Mouse (Mus musculus): ENCODE measurements around the gene Atp13a3.
A peak's percentile ranks its signal among the peaks of the same experiment; 100 is the strongest.

The Atp13a3 gene

DNA sequence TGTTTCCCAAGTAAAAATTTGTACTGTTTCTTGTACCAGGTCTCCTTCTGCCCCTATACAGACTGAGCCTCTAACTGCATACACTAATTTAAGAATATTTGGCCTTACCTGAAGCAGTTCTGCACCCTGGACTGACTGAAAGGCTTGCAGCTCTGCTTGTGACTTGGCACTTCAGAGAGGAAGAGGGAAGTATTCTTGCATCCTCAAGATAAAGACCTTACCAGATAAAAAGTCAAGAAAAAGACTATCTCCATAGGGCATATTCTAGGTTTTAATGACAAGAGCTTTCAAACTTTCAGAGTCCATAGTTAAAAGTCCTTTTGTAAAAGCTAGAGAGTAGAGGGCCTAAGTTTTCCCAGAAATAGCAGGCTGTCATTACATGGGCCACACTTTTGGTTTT is 95.1 kb downstream of the Atp13a3 start, which contains the start of gene Gp5:
Gp5 (minus strand) TSS at position 133 of the 400 bp plus-strand sequence.
- no peak for DNase-seq

DNA sequence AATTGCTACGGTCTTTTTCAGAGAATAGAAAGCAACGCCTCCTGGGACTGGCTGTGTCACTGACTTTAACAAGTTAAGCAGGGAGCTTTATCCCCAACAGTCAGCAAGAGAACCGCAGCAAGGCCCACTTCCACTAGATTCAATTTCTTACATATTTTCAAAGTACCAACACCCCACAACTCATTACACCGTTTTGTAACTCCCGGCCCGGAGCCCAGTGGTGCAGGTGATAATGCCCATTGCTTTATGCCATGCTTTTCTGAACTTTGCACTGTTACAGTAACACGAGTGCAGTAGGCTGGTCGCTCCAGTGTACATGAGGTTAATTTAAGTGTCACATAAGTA is 95.6 kb downstream of the Atp13a3 start:
- DNase-seq = peak in 1 of 2 experiments; percentile 10

GRCm38 (mm10) chr16:30309395-30310170 is 96.2 kb downstream of the Atp13a3 start:
- peak; percentile 9 to 13 for DNase-seq

DNA sequence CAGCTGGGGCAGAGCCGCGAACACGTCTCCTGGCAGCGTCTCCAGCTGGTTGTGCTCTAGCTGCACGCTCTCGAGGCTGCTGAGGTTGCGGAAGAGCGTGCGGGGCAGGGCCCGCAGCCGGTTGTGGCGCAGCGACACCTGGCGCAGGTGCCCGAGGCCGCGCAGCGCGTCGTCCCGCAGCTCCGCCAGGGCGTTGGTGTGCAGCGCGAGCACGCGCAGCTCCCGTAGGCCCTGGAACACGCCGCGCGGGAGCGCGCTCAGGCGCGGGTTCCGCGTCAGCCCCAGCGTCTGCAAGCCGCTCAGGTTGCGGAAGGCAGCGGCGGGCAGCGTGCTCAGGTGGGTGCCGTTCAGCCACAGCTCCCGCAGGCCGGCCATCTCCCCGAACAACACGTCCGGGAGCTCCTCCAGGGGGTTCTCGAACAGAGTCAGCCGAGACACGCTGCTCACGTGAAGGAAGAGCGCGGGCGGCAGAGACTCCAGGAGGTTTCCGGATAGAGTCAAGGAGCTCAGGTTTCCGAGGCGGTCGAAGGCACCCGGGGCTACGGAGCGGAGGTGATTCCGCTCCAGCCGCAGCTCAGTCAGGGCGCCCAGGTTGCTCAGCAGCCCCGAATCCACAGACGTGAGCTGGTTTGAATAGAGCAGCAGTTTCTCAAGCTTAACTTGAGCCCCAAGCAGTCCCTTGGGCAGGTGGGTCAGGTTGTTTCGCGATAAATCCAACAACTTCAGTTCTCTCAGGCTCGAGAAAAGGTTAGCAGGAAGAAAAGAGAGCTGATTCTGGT is 97.0 kb downstream of the Atp13a3 start:
- peak; percentile 8 to 55 for DNase-seq

DNA sequence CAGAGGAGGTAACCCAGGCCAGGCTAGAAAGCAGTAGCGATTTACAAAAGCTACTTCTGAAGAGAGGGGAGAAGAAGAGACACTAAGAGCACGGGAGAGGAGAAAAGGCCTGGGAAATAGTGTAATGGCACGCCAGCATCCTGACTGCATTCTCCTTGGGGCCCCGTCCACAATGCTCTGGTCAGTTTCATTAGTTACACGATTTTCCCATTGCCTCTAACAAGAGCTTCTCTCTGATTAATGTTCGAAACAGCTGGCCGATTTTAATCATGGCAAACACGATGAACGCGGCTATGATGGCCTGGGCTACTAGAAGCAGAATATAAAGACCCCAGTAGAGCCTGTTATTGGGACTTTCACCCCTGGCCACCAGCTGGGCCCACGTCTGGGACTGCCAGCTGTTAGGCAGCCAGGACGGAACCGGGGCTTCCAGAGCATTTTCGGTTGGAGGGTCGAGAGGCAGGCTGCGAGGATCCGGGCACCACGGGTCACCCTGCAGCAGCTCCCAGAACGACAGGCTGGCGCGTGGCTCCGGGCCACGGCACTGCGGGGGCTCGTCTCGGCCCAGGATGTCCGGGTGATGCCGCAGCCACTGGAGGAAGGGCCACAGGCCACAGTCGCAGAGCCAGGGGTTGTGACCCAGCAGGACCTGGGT is 97.7 kb downstream of the Atp13a3 start:
- no peak for DNase-seq

GRCm38 (mm10) chr16:30307306-30307705 is 98.5 kb downstream of the Atp13a3 start:
- DNase-seq = no peak

DNA sequence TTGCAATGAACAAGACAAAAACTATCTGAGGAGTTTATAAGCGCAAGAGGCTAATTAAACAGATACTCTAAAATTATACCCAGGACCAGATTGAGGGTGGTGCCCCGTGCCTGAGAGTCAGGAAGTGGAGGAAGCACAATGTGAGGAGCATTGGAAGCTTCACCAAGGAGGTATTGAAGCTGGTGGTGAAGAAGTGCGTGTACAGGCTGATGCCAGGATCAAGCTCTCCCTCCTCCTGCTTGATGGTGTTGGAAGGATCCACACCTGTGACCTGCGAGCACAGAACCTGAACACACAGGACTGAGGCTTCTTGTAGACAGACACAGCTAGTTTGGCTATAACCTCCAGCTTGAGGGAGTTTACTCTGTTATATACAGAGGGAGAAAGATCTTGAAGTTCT is 99.7 kb downstream of the Atp13a3 start:
- DNase-seq = no peak

DNA sequence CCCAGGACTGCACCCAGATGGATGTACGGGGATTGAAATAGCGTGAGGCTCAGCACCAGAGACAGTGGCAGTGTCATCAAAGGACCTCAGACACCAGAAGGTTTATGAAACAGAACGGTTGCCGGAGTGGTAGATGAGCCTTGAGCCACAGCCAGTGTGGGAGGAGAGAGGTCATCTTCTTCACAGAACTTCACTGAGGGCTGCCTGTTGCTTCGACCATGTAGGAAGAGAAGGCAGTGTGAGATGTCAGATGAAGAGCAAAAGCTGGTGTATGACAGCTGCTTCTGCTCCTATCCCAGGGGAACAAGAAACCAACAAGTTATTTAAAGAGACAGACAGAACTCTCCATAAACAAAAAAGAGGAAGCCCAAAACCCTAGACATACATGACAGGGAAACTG is 101.5 kb downstream of the Atp13a3 start:
- DNase-seq = no peak

DNA sequence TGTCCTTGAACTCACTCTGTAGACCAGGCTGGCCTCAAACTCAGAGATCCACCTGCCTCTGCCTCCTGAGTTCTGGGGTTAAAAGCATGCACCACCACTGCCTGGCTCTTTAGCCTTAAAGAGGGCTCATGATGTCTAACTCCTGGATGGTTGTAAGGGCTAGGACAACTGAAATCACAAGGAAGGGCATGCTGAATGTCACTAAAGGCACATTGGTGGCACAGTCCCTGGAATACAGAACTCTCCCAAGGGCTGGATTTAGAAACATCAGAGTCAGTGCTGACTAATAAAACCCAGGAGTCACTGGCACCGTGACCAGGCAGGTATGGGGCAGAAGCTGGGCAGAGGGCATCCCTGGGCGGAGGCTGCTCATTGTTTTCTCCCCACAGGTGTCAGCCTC is 102.4 kb downstream of the Atp13a3 start:
- no peak for DNase-seq

DNA sequence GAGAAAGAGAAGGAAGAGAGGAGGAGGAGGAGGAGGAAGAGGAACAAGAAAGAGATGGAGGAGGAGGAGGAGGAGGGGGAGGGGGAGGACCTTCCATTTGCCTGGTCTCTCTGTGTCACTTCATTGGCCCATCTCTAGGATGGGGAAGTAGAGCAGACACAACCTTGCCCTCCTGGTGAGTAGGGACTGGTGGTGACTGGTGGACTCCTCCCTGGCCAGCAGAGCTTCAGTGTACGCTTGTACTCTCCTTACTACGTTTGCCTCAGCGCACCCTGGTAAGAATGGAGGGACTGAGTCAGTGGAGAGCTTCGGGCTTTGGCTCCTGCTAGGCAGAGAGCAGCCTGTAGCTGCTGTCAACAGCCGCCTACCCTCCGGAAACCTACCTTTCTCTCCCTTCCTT is 103.1 kb downstream of the Atp13a3 start:
- DNase-seq = no peak

- no peak for DNase-seq
Observed at GRCm38 (mm10) chr16:30299711-30300277, 106.0 kb downstream of the Atp13a3 start.

DNA sequence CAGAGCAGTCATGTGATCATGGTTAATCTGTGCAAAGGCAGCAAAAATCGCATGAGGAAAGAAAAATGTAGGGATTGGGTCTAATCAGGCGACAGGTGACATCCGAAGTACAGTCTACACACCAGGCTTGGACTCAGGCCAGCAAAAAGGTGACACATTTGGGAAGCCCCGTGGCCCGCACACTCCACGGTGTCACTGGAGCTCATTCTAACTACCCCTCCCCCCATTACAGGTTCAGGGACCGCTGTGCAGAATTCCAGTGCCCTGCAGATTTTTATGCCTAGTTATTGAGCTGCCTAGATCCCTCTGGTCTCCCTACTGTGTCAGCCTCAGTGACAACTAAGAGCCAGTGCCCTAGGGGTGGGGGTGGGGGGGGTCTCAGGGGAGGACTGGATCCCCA is 108.3 kb downstream of the Atp13a3 start:
- DNase-seq = no peak

DNA sequence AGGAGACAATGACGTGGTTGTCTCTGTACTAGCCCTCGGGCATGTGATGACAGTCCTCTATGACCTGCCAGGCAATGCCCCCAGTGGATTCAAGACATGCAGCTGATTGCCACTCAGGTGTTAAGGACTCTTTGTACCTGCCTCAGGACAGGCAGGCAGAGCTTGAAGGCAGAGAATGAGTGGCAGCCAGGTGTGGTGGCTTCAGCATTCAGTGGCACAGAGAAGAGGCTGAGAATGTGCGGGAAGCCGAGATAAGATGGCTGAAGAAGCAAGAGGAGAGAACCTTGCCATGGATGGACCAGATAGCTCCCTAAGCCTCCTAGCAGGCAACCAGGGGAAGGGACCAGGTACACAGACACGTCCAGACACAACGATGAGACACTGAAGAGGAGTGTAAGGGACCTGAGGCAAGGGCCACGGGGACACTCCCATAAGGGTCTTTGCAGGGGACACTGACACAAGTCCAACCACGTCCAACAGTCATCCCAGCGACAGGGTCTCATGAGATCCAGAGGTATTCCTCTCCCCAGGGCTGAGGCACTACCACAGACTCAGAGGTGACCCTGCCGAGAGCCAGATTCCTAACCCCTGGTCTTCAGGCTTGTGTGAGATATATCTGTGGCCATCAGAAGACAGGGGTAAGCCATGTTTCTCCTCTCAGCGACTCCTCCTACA is 109.0 kb downstream of the Atp13a3 start:
- DNase-seq = no peak

DNA sequence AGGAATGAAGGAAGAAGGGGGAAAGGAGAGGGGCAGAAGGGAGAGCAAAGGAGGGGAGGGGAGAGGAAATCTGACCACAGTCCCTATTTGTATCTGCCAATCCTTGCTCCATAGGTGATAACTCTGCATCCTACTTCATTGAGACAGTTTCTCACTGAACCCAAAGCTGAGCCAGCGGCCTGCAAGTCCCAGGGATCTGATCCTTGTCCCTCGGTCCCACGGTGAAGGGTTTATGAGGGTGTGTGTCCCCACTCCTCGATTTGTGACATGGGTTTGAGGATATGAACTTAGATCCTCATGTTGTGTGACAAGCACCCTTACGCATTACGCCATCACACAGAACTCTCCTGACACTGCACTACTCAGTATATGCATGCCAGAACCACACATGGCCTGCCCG is 110.7 kb downstream of the Atp13a3 start:
- no peak for DNase-seq

DNA sequence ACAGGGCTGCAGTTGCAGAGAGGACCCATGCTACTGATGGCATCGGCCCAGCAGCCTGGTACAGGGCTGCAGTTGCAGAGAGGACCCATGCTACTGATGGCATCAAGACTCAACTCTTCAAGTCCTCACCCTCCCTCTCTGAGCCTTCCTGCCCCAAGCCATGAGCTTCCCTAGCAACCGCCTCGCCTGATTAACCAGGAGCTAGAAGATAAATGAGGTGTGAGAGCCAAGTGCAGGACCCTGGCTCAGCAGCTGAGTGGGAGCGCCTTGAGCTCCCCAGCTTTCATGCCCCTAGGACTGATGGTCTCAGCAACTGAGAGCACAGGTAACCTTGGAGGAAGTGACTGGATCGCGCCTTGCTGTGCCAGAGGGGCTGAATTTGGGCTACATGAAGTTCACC is 115.3 kb downstream of the Atp13a3 start:
- no peak for DNase-seq

DNA sequence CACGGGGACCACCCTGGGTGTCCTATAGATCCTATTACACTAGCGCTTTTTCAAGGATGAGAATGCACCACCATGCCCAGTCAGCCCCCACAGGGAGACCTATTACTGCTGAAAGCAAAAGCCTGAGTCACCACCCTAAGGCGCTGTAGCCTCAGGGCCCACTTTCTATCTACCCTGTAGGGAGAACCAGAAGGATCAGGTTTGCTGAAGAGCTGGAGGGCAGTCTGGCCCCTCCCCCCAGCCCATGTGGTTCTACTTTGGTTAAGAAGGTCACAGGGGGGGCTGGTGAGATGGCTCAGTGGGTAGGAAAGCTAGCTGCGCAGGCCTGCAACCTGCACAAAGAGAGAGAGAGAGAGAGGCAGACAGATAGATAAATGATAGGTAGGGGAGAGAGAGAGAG is 120.1 kb downstream of the Atp13a3 start:
- DNase-seq = no peak

- peak; percentile 27 to 75 for DNase-seq
Observed at GRCm38 (mm10) chr16:30283743-30284337, 121.9 kb downstream of the Atp13a3 start.

DNA sequence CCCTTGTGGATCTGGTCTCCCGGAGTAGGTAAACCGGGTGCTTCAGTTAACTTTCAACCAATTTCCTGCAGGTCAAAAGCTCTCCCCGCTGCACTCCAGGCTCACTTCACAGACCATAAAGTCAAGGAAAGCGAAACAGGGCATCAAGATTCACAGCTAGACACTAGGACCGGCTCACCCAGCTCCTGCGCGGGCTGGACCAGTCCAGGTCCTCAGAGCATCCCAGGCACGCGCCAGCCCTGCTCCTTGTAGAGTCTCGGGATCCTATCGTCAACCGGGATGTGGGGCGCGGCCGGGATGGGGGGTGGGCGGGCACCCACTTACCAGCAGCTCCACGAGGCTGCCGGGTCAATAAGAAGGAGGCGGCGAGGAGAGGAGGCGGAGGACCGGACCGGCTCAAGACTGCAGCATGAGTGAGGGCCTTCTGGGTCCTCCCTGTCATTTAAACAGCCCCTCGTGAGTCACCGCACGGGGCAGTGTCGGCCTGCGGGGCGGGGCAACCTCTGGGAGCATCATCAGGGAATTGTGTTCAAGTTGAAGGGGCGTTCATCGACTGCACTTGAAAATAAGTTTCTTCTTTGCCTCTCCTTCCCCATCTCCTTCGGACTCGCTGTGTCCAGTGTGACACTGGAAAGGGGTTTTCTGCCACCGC is 122.8 kb downstream of the Atp13a3 start, which contains the start of gene Lrrc15:
Lrrc15 (minus strand) TSS at position 413 of the 652 bp plus-strand sequence.
- peak; percentile 12 to 22 for DNase-seq

GRCm38 (mm10) chr16:30280676-30281297 is 125.0 kb downstream of the Atp13a3 start:
- DNase-seq = no peak

DNA sequence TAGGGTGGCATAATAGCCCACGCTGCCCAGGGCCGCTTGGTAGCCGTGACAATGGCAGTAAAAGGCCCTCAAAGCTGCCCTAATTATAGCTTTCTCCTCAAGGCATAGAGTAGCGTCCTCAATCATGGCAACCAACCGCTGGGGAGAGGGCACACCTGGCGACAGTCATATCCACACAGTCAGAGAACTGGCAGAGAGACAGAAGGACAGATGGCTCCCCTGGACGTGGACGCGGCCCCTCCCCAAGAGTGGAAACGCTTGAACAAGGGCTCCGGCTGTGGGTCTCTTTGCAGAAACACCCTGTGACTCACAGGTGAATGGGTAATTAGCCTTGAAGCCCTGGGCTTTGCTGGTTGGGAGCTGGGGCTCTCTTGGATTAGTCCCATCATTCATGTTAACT is 127.4 kb downstream of the Atp13a3 start:
- DNase-seq = no peak

Measured in kidney, postnatal 36 days (tissue).